Mouse (Mus musculus): ENCODE measurements at regions not wholly inside any gene's neighbourhood (a gene's known extent, or its start where the extent isn't known, plus 50 kb on each side); places are given as distances from the start of the nearest gene placed in this dataset.

DNA sequence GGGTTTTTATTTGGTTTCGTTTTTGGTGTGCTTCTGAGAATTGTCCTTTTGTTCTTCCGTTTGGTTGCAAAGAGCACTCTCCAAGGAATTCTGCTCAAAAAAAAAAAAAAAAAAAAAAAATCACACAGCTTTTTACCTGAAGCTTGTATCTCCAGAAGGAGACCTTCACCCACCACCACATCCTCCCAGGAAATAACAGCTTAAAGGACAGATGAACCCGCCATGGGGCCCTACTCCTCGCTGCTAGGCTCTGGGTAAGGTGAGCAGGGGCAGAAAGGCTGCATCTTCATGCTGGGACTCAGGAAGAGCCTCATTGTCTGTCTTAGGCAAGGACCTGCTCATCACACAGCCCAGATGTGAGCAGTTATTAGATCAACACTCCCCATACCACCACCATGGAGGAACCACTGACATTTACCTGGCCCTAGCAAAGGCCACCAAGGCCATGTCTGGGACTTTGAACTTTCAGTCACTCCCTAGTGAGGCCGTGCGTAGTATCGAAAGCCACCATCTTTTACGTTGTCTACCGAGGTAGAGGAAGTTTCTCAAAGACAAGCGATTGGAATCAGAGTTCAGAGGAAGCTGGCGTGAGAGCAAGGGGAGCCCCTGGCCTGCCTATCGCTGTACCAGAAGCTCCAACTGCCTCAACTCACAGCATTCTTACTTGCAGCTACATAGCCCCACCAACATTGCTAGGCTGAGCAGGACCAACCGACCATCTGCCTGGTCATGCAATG, 97.1 kb downstream of the Tomm20 start:
- no peak overlapping the region for H3K4me2 ChIP-seq (ENCODE audit: low read depth, low read length)
- H3K9ac ChIP-seq (ENCODE audit: low read length) = no peak overlapping the region
- H3K4me1 ChIP-seq (ENCODE audit: control insufficient read depth, insufficient read depth, low read length) = peaks cover 22% of the 10 kb centered on the region
- no peak for ATAC-seq (replicated peaks; ENCODE audit: extremely low read depth, insufficient read depth, low FRiP score)
- H3K27ac ChIP-seq (ENCODE audit: low read length) = peak overlapping the region; percentile 59
- no peaks in the 10 kb centered on the region for H3K9me3 ChIP-seq (replicated peaks; ENCODE audit: control insufficient read depth, low read length)
- H3K36me3 ChIP-seq (ENCODE audit: control insufficient read depth, insufficient read depth) = no peaks in the 10 kb centered on the region
- H3K4me3 ChIP-seq (ENCODE audit: low read length) = no peak overlapping the region
- WGBS = 83% methylated on average over 13 of the region's 13 CpGs
- no peaks in the 10 kb centered on the region for H3K27me3 ChIP-seq (ENCODE audit: control insufficient read depth, insufficient read depth, low read length)

GRCm38 (mm10) chr8:126847664-126848353, 97.8 kb downstream of the Tomm20 start:
- WGBS = 32% methylated on average over 8 of the region's 8 CpGs

DNA sequence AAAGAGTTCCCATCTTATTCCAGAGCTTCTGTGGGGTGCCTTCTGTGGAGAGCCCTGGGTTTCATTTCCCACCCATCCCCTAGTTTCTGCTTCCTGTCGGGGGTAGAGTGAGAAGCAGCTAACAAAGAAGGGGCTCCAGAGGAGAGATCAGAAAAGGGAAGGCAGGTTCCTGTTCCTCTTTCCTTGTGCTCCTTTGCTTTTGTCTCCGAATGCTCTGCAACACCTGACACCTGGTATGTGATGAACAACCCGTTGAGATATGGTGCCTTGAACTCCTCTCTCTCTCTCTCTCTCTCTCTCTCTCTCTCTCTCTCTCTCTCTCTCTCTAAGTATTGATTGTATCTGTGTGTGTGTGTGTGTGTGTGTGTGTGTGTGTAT, 99.5 kb downstream of the Tomm20 start:
- Histone ChIP-seq H3K27ac (ENCODE audit: low read length) (peak overlapping the region; percentile 28; the same call in 1 of the 2 replicates), H3K9ac (ENCODE audit: low read length) (no peak overlapping the region), H3K27me3 (ENCODE audit: control insufficient read depth, insufficient read depth, low read length) (no peaks in the 10 kb centered on the region), H3K4me3 (ENCODE audit: low read length) (no peak overlapping the region), H3K9me3 (replicated peaks; ENCODE audit: control insufficient read depth, low read length) (no peaks in the 10 kb centered on the region), H3K36me3 (ENCODE audit: control insufficient read depth, insufficient read depth) (no peaks in the 10 kb centered on the region), H3K4me2 (ENCODE audit: low read depth, low read length) (no peak overlapping the region), H3K4me1 (ENCODE audit: control insufficient read depth, insufficient read depth, low read length) (peaks cover 22% of the 10 kb centered on the region)
- 51% methylated on average over 3 of the region's 3 CpGs for WGBS
- no peak for ATAC-seq (replicated peaks; ENCODE audit: extremely low read depth, insufficient read depth, low FRiP score)

More at GRCm38 (mm10) chr8:126847664-126848353, 97.8 kb downstream of the Tomm20 start:
- Histone ChIP-seq H3K9me3 (replicated peaks; ENCODE audit: control insufficient read depth, low read length) (no peaks in the 10 kb centered on the region), H3K9ac (ENCODE audit: low read length) (no peak overlapping the region), H3K27ac (ENCODE audit: low read length) (peak overlapping the region; percentile 59), H3K4me3 (ENCODE audit: low read length) (no peak overlapping the region), H3K4me1 (ENCODE audit: control insufficient read depth, insufficient read depth, low read length) (peaks cover 22% of the 10 kb centered on the region), H3K36me3 (ENCODE audit: control insufficient read depth, insufficient read depth) (no peaks in the 10 kb centered on the region), H3K27me3 (ENCODE audit: control insufficient read depth, insufficient read depth, low read length) (no peaks in the 10 kb centered on the region), H3K4me2 (ENCODE audit: low read depth, low read length) (no peak overlapping the region)
- ATAC-seq (replicated peaks; ENCODE audit: extremely low read depth, insufficient read depth, low FRiP score) = peak; percentile 71

GRCm38 (mm10) chr8:126845530-126846187, 100.0 kb downstream of the Tomm20 start:
- H3K9ac ChIP-seq (ENCODE audit: low read length) = no peak overlapping the region
- peak overlapping the region; percentile 28; the same call in 1 of the 2 replicates for H3K27ac ChIP-seq (ENCODE audit: low read length)
- H3K36me3 ChIP-seq (ENCODE audit: control insufficient read depth, insufficient read depth) = no peaks in the 10 kb centered on the region
- H3K4me2 ChIP-seq (ENCODE audit: low read depth, low read length) = no peak overlapping the region
- ATAC-seq (replicated peaks; ENCODE audit: extremely low read depth, insufficient read depth, low FRiP score) = no peak
- no peaks in the 10 kb centered on the region for H3K27me3 ChIP-seq (ENCODE audit: control insufficient read depth, insufficient read depth, low read length)
- no peaks in the 10 kb centered on the region for H3K9me3 ChIP-seq (replicated peaks; ENCODE audit: control insufficient read depth, low read length)
- WGBS = 81% methylated on average over 14 of the region's 14 CpGs
- H3K4me3 ChIP-seq (ENCODE audit: low read length) = no peak overlapping the region
- H3K4me1 ChIP-seq (ENCODE audit: control insufficient read depth, insufficient read depth, low read length) = peaks cover 22% of the 10 kb centered on the region

GRCm38 (mm10) chr8:126844627-126845026, 101.0 kb downstream of the Tomm20 start:
- 84% methylated on average over 4 of the region's 4 CpGs for WGBS
- no peak for ATAC-seq (replicated peaks; ENCODE audit: extremely low read depth, insufficient read depth, low FRiP score)
- H3K27ac ChIP-seq (ENCODE audit: low read length) = no peak overlapping the region
- H3K27me3 ChIP-seq (ENCODE audit: control insufficient read depth, insufficient read depth, low read length) = no peaks in the 10 kb centered on the region
- H3K9me3 ChIP-seq (replicated peaks; ENCODE audit: control insufficient read depth, low read length) = no peaks in the 10 kb centered on the region
- peaks cover 19% of the 10 kb centered on the region for H3K4me1 ChIP-seq (ENCODE audit: control insufficient read depth, insufficient read depth, low read length)
- H3K4me3 ChIP-seq (ENCODE audit: low read length) = no peak overlapping the region
- H3K9ac ChIP-seq (ENCODE audit: low read length) = no peak overlapping the region
- H3K36me3 ChIP-seq (ENCODE audit: control insufficient read depth, insufficient read depth) = no peaks in the 10 kb centered on the region
- H3K4me2 ChIP-seq (ENCODE audit: low read depth, low read length) = no peak overlapping the region

GRCm38 (mm10) chr8:126841187-126841586, 104.5 kb downstream of the Tomm20 start:
- Histone ChIP-seq H3K4me3 (ENCODE audit: low read length) (no peak overlapping the region), H3K4me2 (ENCODE audit: low read depth, low read length) (no peak overlapping the region), H3K9ac (ENCODE audit: low read length) (no peak overlapping the region), H3K4me1 (ENCODE audit: control insufficient read depth, insufficient read depth, low read length) (peaks cover 38% of the 10 kb centered on the region), H3K9me3 (replicated peaks; ENCODE audit: control insufficient read depth, low read length) (no peaks in the 10 kb centered on the region), H3K27ac (ENCODE audit: low read length) (no peak overlapping the region), H3K27me3 (ENCODE audit: control insufficient read depth, insufficient read depth, low read length) (no peaks in the 10 kb centered on the region), H3K36me3 (ENCODE audit: control insufficient read depth, insufficient read depth) (no peaks in the 10 kb centered on the region)
- WGBS = 76% methylated on average over 7 of the region's 7 CpGs
- ATAC-seq (replicated peaks; ENCODE audit: extremely low read depth, insufficient read depth, low FRiP score) = no peak

DNA sequence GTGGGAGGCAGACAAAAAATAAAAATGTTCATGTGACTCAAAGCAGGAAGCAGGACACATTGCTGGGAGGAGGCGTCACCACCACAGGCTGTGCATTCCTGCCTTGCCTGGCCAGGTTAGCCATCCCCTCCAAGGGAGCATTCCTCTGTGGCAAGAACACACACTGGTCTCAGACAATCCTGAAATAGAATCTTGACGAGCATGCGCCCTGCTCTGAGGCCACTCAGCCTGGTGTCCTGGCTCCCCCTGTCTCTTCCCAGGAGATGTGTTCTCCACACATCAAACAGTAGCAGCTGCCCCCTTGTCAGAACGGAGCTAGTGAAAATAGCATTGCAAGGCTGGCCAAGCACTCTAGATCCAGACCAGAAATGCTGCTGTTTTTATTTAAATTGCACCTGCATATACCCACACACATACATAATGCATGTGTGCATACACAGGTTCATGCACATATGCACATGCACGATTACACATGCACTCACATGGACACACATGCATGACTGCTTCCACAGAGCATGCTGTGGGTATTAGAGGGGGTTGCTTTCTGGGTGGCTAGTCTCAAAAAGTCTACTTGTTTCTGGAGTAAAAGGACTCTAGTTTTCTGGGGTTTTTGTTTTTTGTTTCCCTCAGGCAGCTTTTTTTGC, 105.8 kb downstream of the Tomm20 start:
- H3K4me3 ChIP-seq (ENCODE audit: low read length) = 0 out of 2 replicates have a peak overlapping the region, but pooled peaks have one; percentile 2
- peak; percentile 85 for ATAC-seq (replicated peaks; ENCODE audit: extremely low read depth, insufficient read depth, low FRiP score)
- H3K27me3 ChIP-seq (ENCODE audit: control insufficient read depth, insufficient read depth, low read length) = no peaks in the 10 kb centered on the region
- peak overlapping the region; percentile 22 for H3K9ac ChIP-seq (ENCODE audit: low read length)
- H3K36me3 ChIP-seq (ENCODE audit: control insufficient read depth, insufficient read depth) = no peaks in the 10 kb centered on the region
- peak overlapping the region; percentile 86 for H3K27ac ChIP-seq (ENCODE audit: low read length)
- no peaks in the 10 kb centered on the region for H3K9me3 ChIP-seq (replicated peaks; ENCODE audit: control insufficient read depth, low read length)
- peaks cover 43% of the 10 kb centered on the region for H3K4me1 ChIP-seq (ENCODE audit: control insufficient read depth, insufficient read depth, low read length)
- WGBS = 15% methylated on average over 5 of the region's 5 CpGs
- peak overlapping the region; percentile 42 for H3K4me2 ChIP-seq (ENCODE audit: low read depth, low read length)

- Histone ChIP-seq H3K4me2 (ENCODE audit: low read depth, low read length) (peak overlapping the region; percentile 42), H3K36me3 (ENCODE audit: control insufficient read depth, insufficient read depth) (no peaks in the 10 kb centered on the region), H3K4me3 (ENCODE audit: low read length) (0 out of 2 replicates have a peak overlapping the region, but pooled peaks have one; percentile 2), H3K9me3 (replicated peaks; ENCODE audit: control insufficient read depth, low read length) (no peaks in the 10 kb centered on the region), H3K27me3 (ENCODE audit: control insufficient read depth, insufficient read depth, low read length) (no peaks in the 10 kb centered on the region), H3K4me1 (ENCODE audit: control insufficient read depth, insufficient read depth, low read length) (peaks cover 48% of the 10 kb centered on the region), H3K27ac (ENCODE audit: low read length) (peak overlapping the region; percentile 86), H3K9ac (ENCODE audit: low read length) (peak overlapping the region; percentile 22)
- no peak for ATAC-seq (replicated peaks; ENCODE audit: extremely low read depth, insufficient read depth, low FRiP score)
- 10% methylated on average over 8 of the region's 8 CpGs for WGBS
These were observed 106.5 kb downstream of the Tomm20 start for GRCm38 (mm10) chr8:126839039-126839711.

All from heart, embryonic 16.5 days (tissue).